Mouse (Mus musculus): ENCODE measurements around the gene Gpn2.

GRCm38 (mm10) chr4:133600306-133600705 is 16.1 kb downstream of the Gpn2 start:
- TF ChIP-seq CTCF (IDR thresholded peaks at IDR 0.05; ENCODE audit: low read depth, low read length) (no peak), EP300 (IDR thresholded peaks at IDR 0.05; ENCODE audit: insufficient read depth, low read depth, low read length) (no peak)

All from ES-Bruce4 (cell line).